Mouse (Mus musculus): ENCODE results near the gene Xdh.

DNA sequence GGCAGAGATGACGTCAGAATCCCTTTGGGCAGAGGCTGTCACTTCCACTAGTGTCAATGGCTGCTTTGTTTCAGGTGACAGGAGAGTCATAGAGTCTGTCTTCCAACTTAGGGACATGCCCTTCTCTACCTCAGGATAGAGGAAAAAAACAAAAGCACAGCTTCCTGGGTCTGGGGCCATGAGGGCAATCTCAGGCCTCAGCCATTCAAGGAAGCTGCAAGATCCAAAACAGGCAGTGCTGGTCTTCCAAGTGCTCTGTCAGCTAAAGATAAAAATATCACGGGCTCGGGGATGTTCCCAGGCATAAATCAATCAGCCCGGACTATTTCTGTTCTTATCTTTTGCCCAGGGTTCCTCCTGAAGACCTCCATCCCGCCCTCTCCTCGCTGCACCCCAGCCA, 68.7 kb downstream of the Xdh start:
- no peak for TF ChIP-seq POLR2A (IDR thresholded peaks at IDR 0.05; ENCODE audit: low read depth, low read length)
- no peak for TF ChIP-seq CTCF (IDR thresholded peaks at IDR 0.05; ENCODE audit: extremely low read depth, insufficient read depth, insufficient read length, insufficient replicate concordance)
